Mouse (Mus musculus) thymus, adult 2 months (tissue): Measurements from ENCODE around the gene Gse1. TPM values are rescaled to one million over a fixed set of nuclear protein-coding genes. Genes with fewer than 3 reads are reported as not detected.

ENCODE experiments used
- DNase-seq: peaks from one replicate; pipeline ENCODE4 v3.0.0; 2021
- H3K27ac ChIP-seq: fragments of 200-500 bp; 2 replicates; pipeline ENCODE4 v1.5.1; 2012; ENCODE audit warnings: low read length, control low read depth; ENCODE audit not compliant: control insufficient read depth, insufficient read depth
- H3K27me3 ChIP-seq: fragments of 200-500 bp; 2 replicates; pipeline ENCODE4 v1.6.1; 2012; ENCODE audit warnings: mild to moderate bottlenecking, low read length, moderate library complexity, mixed read lengths; ENCODE audit not compliant: control insufficient read depth, insufficient read depth
- H3K36me3 ChIP-seq: fragments of 200-500 bp; 2 replicates; pipeline ENCODE4 v1.6.1; 2012; ENCODE audit warnings: mild to moderate bottlenecking, low read length, moderate library complexity; ENCODE audit not compliant: control insufficient read depth, insufficient read depth
- H3K4me1 ChIP-seq: fragments of 200-500 bp; replicated peaks from 2 replicates; pipeline ENCODE4 v1.6.1; 2012; ENCODE audit warnings: low read length; ENCODE audit not compliant: control insufficient read depth, insufficient read depth
- H3K4me3 ChIP-seq: fragments of 200-500 bp; 2 replicates; pipeline ENCODE4 v1.5.1; 2012; ENCODE audit warnings: mild to moderate bottlenecking, low read length, control low read depth, moderate library complexity; ENCODE audit not compliant: control insufficient read depth, insufficient read depth
- CTCF ChIP-seq: fragments of 200-500 bp; IDR thresholded peaks from 2 replicates; pipeline ENCODE4 v1.5.1; 2012; ENCODE audit warnings: mild to moderate bottlenecking, control low read depth, low read length, moderate library complexity, borderline replicate concordance; ENCODE audit not compliant: control insufficient read depth, poor library complexity, insufficient read depth; ENCODE audit errors: extremely low read depth
- POLR2A ChIP-seq: fragments of 200-500 bp; IDR thresholded peaks from 2 replicates; pipeline ENCODE4 v1.6.1; 2012; ENCODE audit warnings: mild to moderate bottlenecking, low read length, control low read depth, moderate library complexity; ENCODE audit not compliant: control insufficient read depth, poor library complexity, insufficient read depth; ENCODE audit errors: extremely low read depth
- WGBS: fragments of 180-500 bp; shearing (Covaris S2); methylation state at CpG from one replicate; pipeline ENCODE4 v1.1.7; 2018; 5-methylcytosine and 5-hydroxymethylcytosine counted together
- polyA plus RNA-seq: library from polyadenylated mRNA; depleted of rRNA; stranded (reverse); fragments of >200 nt; gene quantifications from 2 replicates; pipeline ENCODE4 v1.2.3, GENCODE M21; 2012

The Gse1 gene
- polyA plus RNA-seq, 1 experiment, result 202 TPM

GRCm38 (mm10) chr8:120255406-120255987 is 27.2 kb downstream of the Gse1 start:
- Histone ChIP-seq H3K36me3 (no peaks in the 10 kb centered on the region), H3K4me3 (no peak overlapping the region), H3K27ac (no peak overlapping the region), H3K27me3 (no peaks in the 10 kb centered on the region), H3K4me1 (no peaks in the 10 kb centered on the region)
- TF ChIP-seq CTCF (no peak), POLR2A (no peak)
- no peak for DNase-seq
- WGBS, result 83% methylated on average over 6 of the region's 6 CpGs

- H3K4me1 ChIP-seq, result no peaks in the 10 kb centered on the region
- 90% methylated on average over 6 of the region's 6 CpGs for WGBS
Measured at GRCm38 (mm10) chr8:120256958-120257357, 28.7 kb downstream of the Gse1 start.

GRCm38 (mm10) chr8:120259206-120259605 is 30.9 kb downstream of the Gse1 start:
- no peaks in the 10 kb centered on the region for H3K4me1 ChIP-seq
- no peaks in the 10 kb centered on the region for H3K36me3 ChIP-seq
- no peaks in the 10 kb centered on the region for H3K27me3 ChIP-seq
- H3K4me3 ChIP-seq, result no peak overlapping the region
- no peak for DNase-seq
- no peak overlapping the region for H3K27ac ChIP-seq
- TF ChIP-seq POLR2A, result no peak
- TF ChIP-seq CTCF, result no peak
- 89% methylated on average over 13 of the region's 13 CpGs for WGBS

More at GRCm38 (mm10) chr8:120256958-120257357, 28.7 kb downstream of the Gse1 start:
- DNase-seq, result no peak
- Histone ChIP-seq H3K36me3 (no peaks in the 10 kb centered on the region), H3K4me3 (no peak overlapping the region), H3K27me3 (no peaks in the 10 kb centered on the region), H3K27ac (no peak overlapping the region)
- no peak for TF ChIP-seq CTCF

GRCm38 (mm10) chr8:120260677-120261076 is 32.4 kb downstream of the Gse1 start:
- TF ChIP-seq CTCF (no peak), POLR2A (no peak)
- DNase-seq, result no peak
- Histone ChIP-seq H3K27ac (no peak overlapping the region), H3K4me1 (peaks cover 4% of the 10 kb centered on the region; the same call in 1 of the 2 replicates), H3K27me3 (peaks cover 5% of the 10 kb centered on the region), H3K36me3 (no peaks in the 10 kb centered on the region), H3K4me3 (no peak overlapping the region)
- WGBS, result 94% methylated on average over 5 of the region's 5 CpGs

- Histone ChIP-seq H3K27ac (no peak overlapping the region), H3K36me3 (no peaks in the 10 kb centered on the region), H3K27me3 (peaks cover 5% of the 10 kb centered on the region), H3K4me3 (no peak overlapping the region), H3K4me1 (peaks cover 4% of the 10 kb centered on the region; the same call in 1 of the 2 replicates)
- no peak for TF ChIP-seq CTCF
- TF ChIP-seq POLR2A, result no peak
- no peak for DNase-seq
- 71% methylated on average over 21 of the region's 21 CpGs for WGBS
Measured at GRCm38 (mm10) chr8:120261338-120262120, 33.3 kb downstream of the Gse1 start.

- no peaks in the 10 kb centered on the region for H3K36me3 ChIP-seq
- TF ChIP-seq POLR2A (no peak), CTCF (no peak)
- WGBS, result 92% methylated on average over 5 of the region's 5 CpGs
Measured at GRCm38 (mm10) chr8:120263879-120264278, 35.6 kb downstream of the Gse1 start.

More at GRCm38 (mm10) chr8:120263879-120264278, 35.6 kb downstream of the Gse1 start:
- H3K4me3 ChIP-seq, result no peak overlapping the region
- peaks cover 5% of the 10 kb centered on the region for H3K27me3 ChIP-seq
- H3K4me1 ChIP-seq, result peaks cover 8% of the 10 kb centered on the region; the same call in 1 of the 2 replicates
- no peak for DNase-seq
- H3K27ac ChIP-seq, result no peak overlapping the region
